Mouse (Mus musculus) lung, adult 2 months (tissue): ENCODE results near the gene Abca17.

Experiments used
- CTCF ChIP-seq: fragments of 200-500 bp; IDR thresholded peaks from 2 replicates; pipeline ENCODE4 v1.5.1; 2011; ENCODE audit warnings: mild to moderate bottlenecking, low read length, control low read depth; ENCODE audit not compliant: insufficient read depth
- POLR2A ChIP-seq: fragments of 200-500 bp; IDR thresholded peaks from 2 replicates; pipeline ENCODE4 v1.6.1; 2011; ENCODE audit warnings: low read depth, mild to moderate bottlenecking, control low read depth, low read length, borderline replicate concordance; ENCODE audit errors: extremely low read depth

GRCm38 (mm10) chr17:24359006-24359405, 8.1 kb upstream of the Abca17 start:
- TF ChIP-seq POLR2A (no peak), CTCF (no peak)
